Mouse (Mus musculus) hindbrain, postnatal 0 days (tissue): ENCODE measurements around the gene Slc18a2. TPM values are rescaled to one million over a fixed set of nuclear protein-coding genes. Genes with fewer than 3 reads are reported as not detected.

Experiments used
- ATAC-seq: fragments of 200-750 bp; cut with Nextera tagmentation; 2 replicates; pipeline ENCODE4 v1.8.0; 2017; ENCODE audit warnings: mild to moderate bottlenecking, moderate TSS enrichment, moderate library complexity
- DNase-seq: peaks from one replicate; pipeline ENCODE4 v3.0.0-alpha.2; 2015; ENCODE audit warnings: low spot score
- H3K27ac ChIP-seq: fragments of 300-500 bp; sonication (generic); 2 replicates; pipeline ENCODE4 v1.5.1; 2014; ENCODE audit warnings: mild to moderate bottlenecking
- H3K27me3 ChIP-seq: fragments of 300-500 bp; sonication (generic); 2 replicates; pipeline ENCODE4 v1.6.1; 2014; ENCODE audit warnings: low read length, mixed read lengths; ENCODE audit not compliant: insufficient read depth
- H3K36me3 ChIP-seq: fragments of 300-500 bp; sonication (generic); 2 replicates; pipeline ENCODE4 v1.6.1; 2014; ENCODE audit warnings: low read length, mixed read lengths; ENCODE audit not compliant: insufficient read depth
- H3K4me1 ChIP-seq: fragments of 300-500 bp; sonication (generic); 2 replicates; pipeline ENCODE4 v1.6.1; 2014; ENCODE audit warnings: antibody characterized with exemption, low read length, mixed read lengths; ENCODE audit not compliant: insufficient read depth
- H3K4me2 ChIP-seq: fragments of 300-500 bp; sonication (generic); 2 replicates; pipeline ENCODE4 v1.6.1; 2014; ENCODE audit warnings: low read depth, mild to moderate bottlenecking, low read length, moderate library complexity, mixed read lengths
- H3K4me3 ChIP-seq: fragments of 300-500 bp; sonication (generic); 2 replicates; pipeline ENCODE4 v1.5.1; 2014; ENCODE audit warnings: low read length
- H3K9ac ChIP-seq: fragments of 300-500 bp; sonication (generic); replicated peaks from 2 replicates; pipeline ENCODE4 v1.6.1; 2014; ENCODE audit warnings: mild to moderate bottlenecking, low read length, moderate library complexity, mixed read lengths
- H3K9me3 ChIP-seq: fragments of 300-500 bp; sonication (generic); 2 replicates; pipeline ENCODE4 v1.6.1; 2016; ENCODE audit warnings: low read length, mixed read lengths
- CTCF ChIP-seq: IDR thresholded peaks from 2 replicates; pipeline ENCODE4 v1.5.1; 2016; ENCODE audit warnings: antibody characterized with exemption, control low read depth, low read depth
- WGBS: fragments of 180-500 bp; shearing (Covaris S2); extraction: QIAGEN DNeasy Blood & Tissue Kit; methylation state at CpG from one replicate; pipeline ENCODE4 v1.1.7; 2014; 5-methylcytosine and 5-hydroxymethylcytosine counted together
- polyA plus RNA-seq: library from polyadenylated mRNA; unstranded; fragments of >200 nt; fragmentation: Nextera tagmentation; extraction: Ambion mirVana; gene quantifications from 2 replicates; pipeline ENCODE4 v1.2.1, GENCODE M21; 2015
- total RNA-seq: library from RNA; depleted of rRNA; stranded (reverse); fragments of >200 nt; gene quantifications from 2 replicates; pipeline ENCODE4 v1.2.3, GENCODE M21; 2014

Gene Slc18a2
- total and polyA plus RNA-seq, 2 experiments from 2014 or later: 13.7 to 21.3 TPM

- Histone ChIP-seq H3K9ac (no peak overlapping the region), H3K4me3 (no peak overlapping the region), H3K36me3 (no peaks in the 10 kb centered on the region), H3K4me1 (no peaks in the 10 kb centered on the region), H3K4me2 (no peak overlapping the region), H3K27ac (no peak overlapping the region), H3K27me3 (no peaks in the 10 kb centered on the region), H3K9me3 (no peaks in the 10 kb centered on the region)
- WGBS: 83% methylated on average over 7 of the region's 7 CpGs
- no peak for TF ChIP-seq CTCF
- DNase-seq: no peak
- ATAC-seq: no peak
These were observed 12.5 kb downstream of the Slc18a2 start for GRCm38 (mm10) chr19:59273190-59273589.

GRCm38 (mm10) chr19:59276354-59276753 is 15.7 kb downstream of the Slc18a2 start:
- no peaks in the 10 kb centered on the region for H3K36me3 ChIP-seq
- no peak overlapping the region for H3K4me2 ChIP-seq
- H3K27me3 ChIP-seq: no peaks in the 10 kb centered on the region
- no peak overlapping the region for H3K27ac ChIP-seq
- no peak for TF ChIP-seq CTCF
- no peak overlapping the region for H3K4me3 ChIP-seq
- WGBS: 67% methylated on average over 7 of the region's 7 CpGs
- no peak overlapping the region for H3K9ac ChIP-seq
- H3K9me3 ChIP-seq: no peaks in the 10 kb centered on the region
- DNase-seq (no peak), ATAC-seq (no peak)
- no peaks in the 10 kb centered on the region for H3K4me1 ChIP-seq

GRCm38 (mm10) chr19:59280841-59281240 is 20.1 kb downstream of the Slc18a2 start:
- no peaks in the 10 kb centered on the region for H3K9me3 ChIP-seq
- H3K36me3 ChIP-seq: no peaks in the 10 kb centered on the region
- no peak overlapping the region for H3K27ac ChIP-seq
- no peak overlapping the region for H3K4me2 ChIP-seq
- ATAC-seq: peak; percentile 29; the same call in 1 of the 2 replicates
- DNase-seq: peak; percentile 16
- H3K4me3 ChIP-seq: no peak overlapping the region
- no peaks in the 10 kb centered on the region for H3K27me3 ChIP-seq
- no peaks in the 10 kb centered on the region for H3K4me1 ChIP-seq
- no peak overlapping the region for H3K9ac ChIP-seq
- no peak for TF ChIP-seq CTCF

- ATAC-seq (no peak), DNase-seq (no peak)
- H3K9me3 ChIP-seq: no peaks in the 10 kb centered on the region
- H3K36me3 ChIP-seq: no peaks in the 10 kb centered on the region
- WGBS: 84% methylated on average over 3 of the region's 3 CpGs
- H3K4me1 ChIP-seq: no peaks in the 10 kb centered on the region
- H3K27ac ChIP-seq: no peak overlapping the region
- no peak for TF ChIP-seq CTCF
- H3K4me2 ChIP-seq: no peak overlapping the region
- no peak overlapping the region for H3K4me3 ChIP-seq
- H3K27me3 ChIP-seq: no peaks in the 10 kb centered on the region
- H3K9ac ChIP-seq: no peak overlapping the region
These were observed 21.3 kb downstream of the Slc18a2 start for GRCm38 (mm10) chr19:59282001-59282400.

DNA sequence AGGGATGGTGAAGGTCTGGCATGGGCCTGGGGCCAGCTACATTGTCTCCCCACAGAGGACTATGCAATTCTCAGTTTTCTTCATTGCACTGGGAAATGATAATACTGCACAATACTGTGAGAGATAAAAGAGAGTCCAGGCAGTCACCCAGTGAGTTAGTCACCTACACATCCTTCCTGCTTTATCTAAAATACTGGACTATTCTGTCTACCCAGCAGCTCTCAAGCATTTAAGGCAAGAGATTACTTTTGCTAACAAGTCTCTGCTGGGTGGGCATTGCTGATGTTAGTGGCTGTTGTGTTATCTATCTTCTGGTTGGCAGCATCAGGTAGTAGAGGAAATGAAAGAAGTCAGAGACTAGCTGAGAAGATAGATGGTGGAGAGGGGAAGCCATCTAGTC is 28.3 kb downstream of the Slc18a2 start:
- no peak for TF ChIP-seq CTCF
- no peaks in the 10 kb centered on the region for H3K27me3 ChIP-seq
- no peaks in the 10 kb centered on the region for H3K36me3 ChIP-seq
- H3K27ac ChIP-seq: no peak overlapping the region
- no peak for ATAC-seq
- no peak overlapping the region for H3K4me2 ChIP-seq
- no peak for DNase-seq
- H3K9me3 ChIP-seq: no peaks in the 10 kb centered on the region
- H3K4me3 ChIP-seq: no peak overlapping the region
- no peaks in the 10 kb centered on the region for H3K4me1 ChIP-seq
- H3K9ac ChIP-seq: no peak overlapping the region

GRCm38 (mm10) chr19:59289811-59290210 is 29.1 kb downstream of the Slc18a2 start:
- ATAC-seq (no peak), DNase-seq (no peak)
- no peak overlapping the region for H3K9ac ChIP-seq
- no peaks in the 10 kb centered on the region for H3K9me3 ChIP-seq
- WGBS: 83% methylated on average over 6 of the region's 6 CpGs
- no peak overlapping the region for H3K27ac ChIP-seq
- no peak overlapping the region for H3K4me3 ChIP-seq
- H3K4me2 ChIP-seq: no peak overlapping the region
- no peaks in the 10 kb centered on the region for H3K27me3 ChIP-seq
- no peak for TF ChIP-seq CTCF
- no peaks in the 10 kb centered on the region for H3K4me1 ChIP-seq
- no peaks in the 10 kb centered on the region for H3K36me3 ChIP-seq

- TF ChIP-seq CTCF: no peak
- WGBS: 77% methylated on average over 5 of the region's 5 CpGs
- Histone ChIP-seq H3K27me3 (no peaks in the 10 kb centered on the region), H3K4me1 (no peaks in the 10 kb centered on the region), H3K9ac (no peak overlapping the region), H3K4me3 (no peak overlapping the region), H3K4me2 (no peak overlapping the region), H3K9me3 (no peaks in the 10 kb centered on the region), H3K27ac (no peak overlapping the region), H3K36me3 (no peaks in the 10 kb centered on the region)
- no peak for DNase-seq
- no peak for ATAC-seq
These were observed 31.6 kb downstream of the Slc18a2 start for GRCm38 (mm10) chr19:59292183-59292839.
